Mouse (Mus musculus) right cerebral cortex, adult 2 months (tissue): ENCODE results near the gene Rufy4.

Experiments
- DNase-seq, 2 experiments: peaks; one replicate each; pipeline ENCODE4 v3.0.0; 2021 to 2022; ENCODE audit warnings: low spot score in 2 of 2

Gene Rufy4

GRCm38 (mm10) chr1:74105660-74106059, 19.7 kb upstream of the Rufy4 start:
- DNase-seq: no peak

GRCm38 (mm10) chr1:74106214-74106613, 19.1 kb upstream of the Rufy4 start:
- no peak for DNase-seq

- no peak for DNase-seq
Observed at GRCm38 (mm10) chr1:74107931-74108618, 17.3 kb upstream of the Rufy4 start.

GRCm38 (mm10) chr1:74109670-74110069, 15.7 kb upstream of the Rufy4 start:
- DNase-seq: no peak

GRCm38 (mm10) chr1:74110932-74111695, 14.2 kb upstream of the Rufy4 start:
- DNase-seq: no peak

- DNase-seq: no peak
Observed at GRCm38 (mm10) chr1:74111696-74112030, 13.7 kb upstream of the Rufy4 start.

- DNase-seq: no peak
Observed at GRCm38 (mm10) chr1:74113071-74113470, 12.3 kb upstream of the Rufy4 start.

GRCm38 (mm10) chr1:74117876-74118275, 7.5 kb upstream of the Rufy4 start:
- no peak for DNase-seq

GRCm38 (mm10) chr1:74119115-74119514, 6.2 kb upstream of the Rufy4 start:
- DNase-seq: no peak

- no peak for DNase-seq
Observed at GRCm38 (mm10) chr1:74121138-74121537, 4.2 kb upstream of the Rufy4 start.

GRCm38 (mm10) chr1:74121821-74122576, 3.3 kb upstream of the Rufy4 start:
- DNase-seq: peak; percentile 60 to 64

GRCm38 (mm10) chr1:74123215-74123614, 2.1 kb upstream of the Rufy4 start:
- DNase-seq: no peak

GRCm38 (mm10) chr1:74124021-74124981, 1.0 kb upstream of the Rufy4 start, which contains the start of gene Tns1:
Gene Tns1, minus strand, starts transcription at chr1:74124449.
- no peak for DNase-seq

GRCm38 (mm10) chr1:74130883-74131659, 5.7 kb downstream of the Rufy4 start:
- DNase-seq: no peak

GRCm38 (mm10) chr1:74132011-74132410, 6.7 kb downstream of the Rufy4 start:
- no peak for DNase-seq

- DNase-seq: no peak
Observed at GRCm38 (mm10) chr1:74133954-74134353, 8.6 kb downstream of the Rufy4 start.

GRCm38 (mm10) chr1:74135326-74135950, 10.1 kb downstream of the Rufy4 start:
- no peak for DNase-seq

- no peak for DNase-seq
Observed at GRCm38 (mm10) chr1:74139415-74139814, 14.1 kb downstream of the Rufy4 start.

- no peak for DNase-seq
Observed at GRCm38 (mm10) chr1:74141781-74142180, 16.4 kb downstream of the Rufy4 start.
